Mouse (Mus musculus) liver, embryonic 14.5 days (tissue): ENCODE data around the gene 5730522E02Rik. TPM values are rescaled to one million over a fixed set of nuclear protein-coding genes. Genes with fewer than 3 reads are reported as not detected.

ENCODE experiments used
- ATAC-seq: fragments of 200-750 bp; cut with Nextera tagmentation; 2 replicates; pipeline ENCODE4 v1.8.0; 2017; ENCODE audit warnings: moderate number of reproducible peaks, mild to moderate bottlenecking, moderate library complexity; ENCODE audit not compliant: insufficient read depth
- DNase-seq, 3 experiments: peaks; one replicate each; pipeline ENCODE4 v3.0.0-alpha.2; 2012 to 2013; ENCODE audit warnings: low read depth in 3 of 3, low spot score in 3 of 3
- H3K27ac ChIP-seq: fragments of 300-500 bp; sonication (generic); 2 replicates; pipeline ENCODE4 v1.5.1; 2014; ENCODE audit warnings: moderate library complexity, mild to moderate bottlenecking, control low read depth, inconsistent platforms
- H3K27me3 ChIP-seq: fragments of 300-500 bp; sonication (generic); 2 replicates; pipeline ENCODE4 v1.6.1; 2014; ENCODE audit warnings: mild to moderate bottlenecking, low read length, moderate library complexity; ENCODE audit not compliant: control insufficient read depth, insufficient read depth
- H3K36me3 ChIP-seq: fragments of 300-500 bp; sonication (generic); replicated peaks from 2 replicates; pipeline ENCODE4 v1.6.1; 2014; ENCODE audit warnings: low read depth; ENCODE audit not compliant: control insufficient read depth, insufficient read depth
- H3K4me1 ChIP-seq, 2 experiments: fragments of 200-500 bp in 1 of 2; fragments of 300-500 bp in 1 of 2; sonication (generic) in 1 of 2; replicated peaks; 2 replicates each; pipeline ENCODE4 v1.6.1; 2012 to 2014; ENCODE audit warnings: antibody characterized with exemption in 1 of 2, inconsistent platforms in 1 of 2, low read length in 1 of 2; ENCODE audit not compliant: control insufficient read depth in 2 of 2, insufficient read depth in 2 of 2
- H3K4me2 ChIP-seq: fragments of 300-500 bp; sonication (generic); 2 replicates; pipeline ENCODE4 v1.6.1; 2014; ENCODE audit warnings: low read depth, mild to moderate bottlenecking, control low read depth, moderate library complexity
- H3K4me3 ChIP-seq, 2 experiments: fragments of 200-500 bp in 1 of 2; fragments of 300-500 bp in 1 of 2; sonication (generic) in 1 of 2; 2 replicates each; pipeline ENCODE4 v1.5.1; 2012 to 2014; ENCODE audit warnings: low read depth in 2 of 2, low read length in 2 of 2, mild to moderate bottlenecking in 2 of 2, control low read depth in 1 of 2, inconsistent platforms in 1 of 2, moderate library complexity in 1 of 2; ENCODE audit not compliant: insufficient read depth in 1 of 2
- H3K9ac ChIP-seq: fragments of 300-500 bp; sonication (generic); replicated peaks from 2 replicates; pipeline ENCODE4 v1.6.1; 2014; ENCODE audit warnings: mild to moderate bottlenecking, control low read depth, moderate library complexity
- H3K9me3 ChIP-seq: fragments of 300-500 bp; sonication (generic); 2 replicates; pipeline ENCODE4 v1.6.1; 2016; ENCODE audit warnings: low read length, mixed read lengths; ENCODE audit not compliant: control insufficient read depth
- CTCF ChIP-seq: IDR thresholded peaks from 2 replicates; pipeline ENCODE4 v1.5.1; 2016; ENCODE audit warnings: antibody characterized with exemption, low read depth, control low read depth
- EP300 ChIP-seq: IDR thresholded peaks from 2 replicates; pipeline ENCODE4 v1.6.1; 2016; ENCODE audit warnings: antibody characterized with exemption, low read depth
- WGBS: fragments of 180-500 bp; shearing (Covaris S2); extraction: QIAGEN DNeasy Blood & Tissue Kit; methylation state at CpG from one replicate; pipeline ENCODE4 v1.1.7; 2014; ENCODE audit not compliant: insufficient replicate concordance; 5-methylcytosine and 5-hydroxymethylcytosine counted together
- polyA plus RNA-seq, 2 experiments: library from polyadenylated mRNA; depleted of rRNA in 1 of 2; stranded (reverse) in 1 of 2; unstranded in 1 of 2; fragments of >200 nt; fragmentation: Nextera tagmentation in 1 of 2; extraction: Ambion mirVana in 1 of 2; gene quantifications; 2 replicates each; pipeline versions ENCODE4 v1.2.1 to v1.2.3; 2012 to 2014

The 5730522E02Rik gene
- polyA plus RNA-seq, 2 experiments: 0.10 to 0.25 TPM

DNA sequence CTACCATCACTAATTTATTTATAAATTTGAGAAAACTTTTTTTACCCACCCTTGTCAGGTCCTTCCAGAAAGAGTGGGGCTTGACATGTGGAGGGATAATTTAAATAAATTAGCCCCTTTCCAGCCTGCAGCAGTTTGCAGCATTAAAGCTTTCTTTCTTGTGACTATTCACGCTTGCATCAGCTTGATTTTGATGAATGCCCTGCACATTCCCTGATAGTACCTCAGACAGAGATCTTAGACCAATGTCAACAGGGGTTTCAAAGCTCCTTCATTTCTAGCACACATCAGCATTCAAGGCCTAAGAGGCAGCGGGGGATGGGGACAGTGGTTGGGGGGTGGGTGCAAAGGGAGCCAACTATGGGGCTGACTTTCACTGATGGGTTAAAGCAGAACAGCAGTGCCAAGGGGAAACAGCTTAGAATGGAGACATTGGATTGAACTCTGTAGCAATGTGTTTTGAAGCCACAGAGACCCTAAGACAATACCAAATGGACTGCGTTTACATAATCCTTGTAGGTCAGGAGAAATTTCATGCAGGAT lies 545.9 kb downstream of the 5730522E02Rik start:
- WGBS: 53% methylated on average over 3 of the region's 3 CpGs
- Histone ChIP-seq H3K4me1 (no peaks in the 10 kb centered on the region), H3K9me3 (no peaks in the 10 kb centered on the region), H3K9ac (no peak overlapping the region), H3K4me3 (no peak overlapping the region), H3K27ac (no peak overlapping the region), H3K27me3 (no peaks in the 10 kb centered on the region), H3K36me3 (no peaks in the 10 kb centered on the region), H3K4me2 (no peak overlapping the region)
- TF ChIP-seq CTCF: no peak
- TF ChIP-seq EP300: no peak
- DNase-seq (no peak), ATAC-seq (no peak)

DNA sequence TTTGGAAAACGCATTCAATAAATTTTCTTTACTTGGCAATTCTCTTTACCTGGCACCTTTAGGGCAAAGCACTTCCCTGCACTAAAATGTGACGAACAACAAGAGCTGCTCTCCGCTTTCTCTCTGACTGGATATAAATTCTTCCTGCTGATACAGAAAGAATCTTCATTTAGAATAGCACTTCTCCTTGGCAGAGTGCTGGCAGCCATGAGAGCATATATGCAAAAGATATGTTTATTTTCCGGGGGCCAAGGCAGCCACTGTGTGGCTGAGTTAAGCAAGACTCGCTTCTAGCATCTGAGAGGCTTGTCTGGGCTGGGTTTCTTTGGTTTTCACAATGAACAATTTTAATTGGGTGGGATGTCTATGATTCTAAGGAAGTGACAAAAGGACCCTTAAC lies 564.3 kb downstream of the 5730522E02Rik start:
- ATAC-seq (no peak), DNase-seq (no peak)
- Histone ChIP-seq H3K4me2 (no peak overlapping the region), H3K9ac (no peak overlapping the region), H3K27me3 (no peaks in the 10 kb centered on the region), H3K4me3 (no peak overlapping the region), H3K9me3 (no peaks in the 10 kb centered on the region), H3K27ac (no peak overlapping the region), H3K4me1 (no peaks in the 10 kb centered on the region), H3K36me3 (no peaks in the 10 kb centered on the region)
- TF ChIP-seq EP300: no peak
- no peak for TF ChIP-seq CTCF
- 61% methylated on average over 5 of the region's 5 CpGs for WGBS

DNA sequence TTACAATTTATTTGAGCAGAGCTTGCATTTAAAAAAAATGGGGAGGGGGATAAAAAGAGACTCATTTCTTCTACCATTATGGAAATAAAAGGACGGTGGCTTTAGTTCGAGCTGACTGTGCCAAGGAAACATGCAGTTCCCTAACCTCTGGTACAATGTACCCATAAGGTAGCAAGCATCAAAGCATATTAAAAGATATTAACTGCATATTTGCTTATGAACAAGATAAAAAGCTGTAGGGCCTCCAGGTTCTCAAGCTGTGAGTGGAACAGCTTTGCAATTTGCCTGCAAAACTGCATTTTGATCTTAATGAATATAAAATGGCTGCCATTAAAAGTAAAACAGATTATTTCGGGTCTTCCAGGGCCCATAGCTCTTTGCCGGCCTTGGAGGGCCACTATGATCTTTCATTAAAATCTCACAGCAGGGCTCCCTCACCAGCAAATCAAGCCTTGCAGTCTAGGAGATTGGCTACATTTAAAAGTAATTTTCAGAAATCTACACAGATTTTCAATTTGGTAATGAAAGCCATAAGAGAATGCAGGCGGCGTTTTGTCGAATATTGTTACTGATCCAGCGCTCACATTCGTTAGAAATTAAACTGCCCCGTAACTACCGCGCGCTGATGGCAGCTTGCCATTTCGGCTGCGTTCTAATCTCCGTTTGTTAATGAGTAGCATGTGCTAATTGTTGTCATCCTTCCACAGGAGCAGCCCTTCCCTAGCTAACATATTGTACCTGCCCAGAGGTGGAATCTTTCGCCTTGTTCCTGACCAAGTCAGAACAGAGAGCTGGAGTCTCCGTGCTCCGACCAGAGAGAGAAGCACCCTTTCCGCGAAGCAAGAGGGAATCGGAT lies 565.6 kb downstream of the 5730522E02Rik start:
- WGBS: 54% methylated on average over 22 of the region's 22 CpGs
- no peak overlapping the region for H3K4me3 ChIP-seq
- no peaks in the 10 kb centered on the region for H3K9me3 ChIP-seq
- no peak overlapping the region for H3K9ac ChIP-seq
- no peak for TF ChIP-seq EP300
- no peak for TF ChIP-seq CTCF
- no peaks in the 10 kb centered on the region for H3K4me1 ChIP-seq
- no peak overlapping the region for H3K27ac ChIP-seq
- H3K36me3 ChIP-seq: no peaks in the 10 kb centered on the region
- DNase-seq (no peak), ATAC-seq (no peak)
- H3K4me2 ChIP-seq: no peak overlapping the region
- H3K27me3 ChIP-seq: no peaks in the 10 kb centered on the region

DNA sequence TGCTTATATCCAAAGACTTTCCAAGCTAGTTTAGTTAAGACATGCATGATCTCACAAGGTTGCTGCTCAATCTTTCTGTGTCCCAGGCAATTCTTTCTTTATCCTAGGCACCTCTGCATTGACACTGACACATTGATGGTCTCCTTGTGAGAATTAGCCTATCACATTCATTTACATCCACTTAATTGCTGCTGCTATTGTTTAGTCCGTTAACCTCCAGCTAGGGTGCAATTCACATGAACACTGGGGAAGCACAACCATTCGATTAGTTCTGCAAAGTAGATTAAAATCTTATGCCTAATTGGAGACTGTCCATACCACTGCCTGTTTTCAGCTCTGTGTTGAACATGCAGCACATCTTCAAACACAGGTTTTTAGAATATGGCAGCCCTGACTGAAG lies 603.7 kb downstream of the 5730522E02Rik start:
- H3K9me3 ChIP-seq: no peaks in the 10 kb centered on the region
- no peaks in the 10 kb centered on the region for H3K36me3 ChIP-seq
- WGBS: 55% methylated on average over 2 of the region's 2 CpGs
- H3K4me1 ChIP-seq: no peaks in the 10 kb centered on the region
- H3K27ac ChIP-seq: no peak overlapping the region
- TF ChIP-seq CTCF (no peak), EP300 (no peak)
- no peak overlapping the region for H3K4me3 ChIP-seq
- ATAC-seq: no peak
- H3K4me2 ChIP-seq: no peak overlapping the region
- no peak overlapping the region for H3K9ac ChIP-seq
- no peaks in the 10 kb centered on the region for H3K27me3 ChIP-seq
- DNase-seq: no peak

DNA sequence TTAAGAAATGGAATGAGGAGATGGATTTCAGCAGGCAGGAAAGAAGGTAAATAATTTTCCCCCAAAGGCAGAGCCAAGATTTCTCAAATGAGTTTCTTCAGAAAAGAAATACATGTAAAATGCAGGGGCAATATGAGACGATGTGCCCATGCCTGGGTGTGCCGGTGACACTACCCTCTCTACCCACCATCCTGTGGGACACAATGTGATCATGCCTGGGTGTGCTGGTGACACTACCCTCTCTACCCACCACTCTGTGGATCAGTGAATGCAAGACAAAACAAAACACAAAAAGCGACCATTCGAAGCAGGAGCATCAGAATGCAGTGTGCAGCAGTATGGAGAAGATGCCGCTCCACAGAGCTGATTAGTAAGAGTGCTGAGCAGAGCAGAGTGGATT lies 610.5 kb downstream of the 5730522E02Rik start:
- no peak overlapping the region for H3K4me3 ChIP-seq
- H3K4me2 ChIP-seq: no peak overlapping the region
- TF ChIP-seq CTCF (no peak), EP300 (no peak)
- no peak overlapping the region for H3K27ac ChIP-seq
- no peaks in the 10 kb centered on the region for H3K4me1 ChIP-seq
- H3K9ac ChIP-seq: no peak overlapping the region
- 69% methylated on average over 5 of the region's 5 CpGs for WGBS
- no peak for ATAC-seq
- H3K36me3 ChIP-seq: no peaks in the 10 kb centered on the region
- H3K27me3 ChIP-seq: no peaks in the 10 kb centered on the region
- no peaks in the 10 kb centered on the region for H3K9me3 ChIP-seq
- no peak for DNase-seq
